Comparison of ENCODE assay signal across 12 mouse cellular contexts in the genomic region with DNA sequence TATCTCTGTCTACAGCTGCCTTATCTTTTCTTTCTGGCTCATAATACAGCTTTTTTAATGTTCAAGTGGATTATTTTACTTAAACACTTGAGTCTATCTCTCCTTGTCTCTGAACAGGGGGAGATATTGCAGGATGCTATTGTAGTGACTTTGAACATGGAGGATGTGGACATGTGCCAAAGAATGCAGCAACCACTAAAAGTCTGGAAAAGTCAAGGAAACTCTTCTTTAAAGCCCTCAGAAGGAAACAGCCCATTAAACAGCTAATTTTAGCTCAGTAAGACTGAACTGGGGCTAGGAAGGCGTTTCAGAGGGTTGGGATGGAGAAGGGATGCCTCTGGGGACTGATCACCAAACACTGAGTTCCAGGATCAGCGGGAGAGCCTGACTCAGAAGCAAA. TPM values are rescaled to one million over a fixed set of nuclear protein-coding genes. Genes with fewer than 3 reads are reported as not detected.
A peak's percentile ranks its signal among the peaks of the same experiment; 100 is the strongest.
DNase-seq lines count a peak whose midpoint lies in the region; ATAC-seq and TF ChIP-seq lines count a peak whose summit lies in the region.
"Had no signal": no experiment of that assay in that cellular context is flagged by ENCODE, and none has a peak within 500 bp of the region (broad histone marks: within the 10 kb centered on the region; RNA-seq: fewer than 3 reads in every experiment).

No protein-coding gene starts in this region.

- H3K4me1 ChIP-seq in heart, postnatal 0 days (ENCODE audit: control insufficient read depth, insufficient read depth), result peaks cover 13% of the 10 kb centered on the region
- peaks cover 20% of the 10 kb centered on the region for H3K4me1 ChIP-seq in limb, embryonic 13.5 days
- peaks cover 24% of the 10 kb centered on the region for H3K4me1 ChIP-seq in limb, embryonic 10.5 days
- peaks cover 2 to 10% of the 10 kb centered on the region in 2 experiments; a peak in 2 of 4 replicates for H3K4me1 ChIP-seq in MEL (ENCODE audit: control insufficient read depth in 1 of 2, insufficient read depth in 2 of 2, low read length in 2 of 2)

- DNase-seq in heart, postnatal 0 days (ENCODE audit: low spot score), result peak; percentile 9
- DNase-seq in heart, adult 11 months, result no peak
- no peak for DNase-seq in limb, embryonic 10.5 days (ENCODE audit: low spot score)
- DNase-seq in 3T3-L1 (ENCODE audit: low read depth, low spot score) (peak; percentile 33), MEL (ENCODE audit: low read depth, low spot score) (no peak), MN1 (ENCODE audit: low spot score) (no peak)
- DNase-seq: adrenal gland, postnatal 36 days; cerebellum, adult 9-10 months; thymus, postnatal 14 days had no signal

- TF ChIP-seq EP300 in heart, postnatal 0 days (IDR thresholded peaks at IDR 0.05; ENCODE audit: low read depth), result no peak
- TF ChIP-seq EP300 in MEL (IDR thresholded peaks at IDR 0.05; ENCODE audit: low read depth in 1 of 2, low read length in 2 of 2), result 0 out of 4 replicates have a peak, but pooled peaks of 1 of the 2 experiments have one; percentile 6

- no peak overlapping the region for H3K9ac ChIP-seq in heart, postnatal 0 days (replicated peaks; ENCODE audit: low read depth, low read length)
- no peak overlapping the region for H3K9ac ChIP-seq in limb, embryonic 13.5 days
- no peak overlapping the region for H3K9ac ChIP-seq in MEL (ENCODE audit: control insufficient read depth, low read depth, low read length, poor library complexity, severe bottlenecking)

- no peaks in the 10 kb centered on the region for H3K9me3 ChIP-seq in heart, postnatal 0 days (replicated peaks; ENCODE audit: control insufficient read depth, low read length)
- no peaks in the 10 kb centered on the region for H3K9me3 ChIP-seq in limb, embryonic 13.5 days
- no peaks in the 10 kb centered on the region for H3K9me3 ChIP-seq in limb, embryonic 10.5 days (replicated peaks)
- H3K9me3 ChIP-seq in MEL (replicated peaks; ENCODE audit: insufficient read depth, low read length), result no peaks in the 10 kb centered on the region

- peaks cover 14% of the 10 kb centered on the region; the same call in 1 of the 2 replicates for H3K36me3 ChIP-seq in heart, postnatal 0 days (replicated peaks; ENCODE audit: control insufficient read depth, insufficient read depth, low read length)
- peaks cover 27% of the 10 kb centered on the region for H3K36me3 ChIP-seq in limb, embryonic 13.5 days
- peaks cover 26% of the 10 kb centered on the region for H3K36me3 ChIP-seq in limb, embryonic 10.5 days
- H3K36me3 ChIP-seq in MEL (ENCODE audit: control insufficient read depth in 1 of 2, insufficient read depth in 2 of 2, low read length in 2 of 2), result peaks cover 0 to 32% of the 10 kb centered on the region in 2 experiments; a peak in 2 of 4 replicates

- H3K79me2 ChIP-seq in MEL (ENCODE audit: control insufficient read depth, insufficient read depth, low read length, poor library complexity), result peaks cover 18% of the 10 kb centered on the region

- WGBS in heart, postnatal 0 days, result 55% methylated on average over 2 of the region's 2 CpGs
- 57% methylated on average over 2 of the region's 2 CpGs for WGBS in limb, embryonic 13.5 days
- 84% methylated on average over 2 of the region's 2 CpGs for WGBS in limb, embryonic 10.5 days

- H3K27ac ChIP-seq in heart, postnatal 0 days (ENCODE audit: low read depth), result 0 out of 2 replicates have a peak overlapping the region, but pooled peaks have one; percentile 2
- H3K27ac ChIP-seq in limb, embryonic 13.5 days, result no peak overlapping the region
- no peak overlapping the region for H3K27ac ChIP-seq in limb, embryonic 10.5 days
- no peak overlapping the region for H3K27ac ChIP-seq in MEL (ENCODE audit: control insufficient read depth, low read depth, low read length)
- H3K27ac ChIP-seq: hindbrain, embryonic 14.5 days had no signal

- no peak for ATAC-seq in heart, postnatal 0 days (ENCODE audit: insufficient read depth, low read depth)
- no peak for ATAC-seq in limb, embryonic 13.5 days (ENCODE audit: low FRiP score, low read depth)
- ATAC-seq: forebrain, embryonic 14.5 days had no signal

- H3K27me3 ChIP-seq in heart, postnatal 0 days (ENCODE audit: control insufficient read depth, insufficient read depth, low read length), result no peaks in the 10 kb centered on the region
- no peaks in the 10 kb centered on the region for H3K27me3 ChIP-seq in limb, embryonic 13.5 days
- no peaks in the 10 kb centered on the region for H3K27me3 ChIP-seq in limb, embryonic 10.5 days (ENCODE audit: low read depth, poor library complexity, severe bottlenecking)
- no peaks in the 10 kb centered on the region for H3K27me3 ChIP-seq in MEL (ENCODE audit: control insufficient read depth in 1 of 2, insufficient read depth in 2 of 2, low read length in 2 of 2)

- no peak overlapping the region for H3K4me3 ChIP-seq in heart, postnatal 0 days (ENCODE audit: low read depth, low read length)
- no peak overlapping the region for H3K4me3 ChIP-seq in limb, embryonic 13.5 days
- H3K4me3 ChIP-seq in limb, embryonic 10.5 days, result no peak overlapping the region
- no peak overlapping the region for H3K4me3 ChIP-seq in MEL (ENCODE audit: control insufficient read depth in 1 of 2, insufficient read depth in 1 of 2, low read depth in 2 of 2, low read length in 2 of 2)

- TF ChIP-seq POLR2A in MEL (IDR thresholded peaks at IDR 0.05; ENCODE audit: control insufficient read depth in 1 of 2, insufficient read depth in 1 of 2, low read depth in 1 of 2, low read length in 2 of 2, poor library complexity in 1 of 2), result no peak

- no peak for TF ChIP-seq RAD21 in MEL (IDR thresholded peaks at IDR 0.05; ENCODE audit: low read depth, low read length)

- no peak overlapping the region for H3K4me2 ChIP-seq in heart, postnatal 0 days (ENCODE audit: low read depth, low read length)
- peak overlapping the region; percentile 78; the same call in 1 of the 2 replicates for H3K4me2 ChIP-seq in limb, embryonic 13.5 days (replicated peaks)

- no peak for TF ChIP-seq CTCF in heart, postnatal 0 days (IDR thresholded peaks at IDR 0.05; ENCODE audit: low read depth)
- TF ChIP-seq CTCF in MEL (IDR thresholded peaks at IDR 0.05 in 2 of 3, conservative IDR thresholded peaks at IDR 0.05 in 1 of 3; ENCODE audit: control insufficient read depth in 1 of 3, insufficient read depth in 1 of 3, low read depth in 2 of 3, low read length in 3 of 3, poor library complexity in 1 of 3, severe bottlenecking in 1 of 3), result no peak

TF ChIP-seq in MEL, 35 proteins besides CTCF, POLR2A, EP300 and RAD21:
- TF ChIP-seq SIN3A (IDR thresholded peaks at IDR 0.05; ENCODE audit: low read length) (no peak), USF2 (IDR thresholded peaks at IDR 0.05; ENCODE audit: borderline replicate concordance in 1 of 2, insufficient read depth in 1 of 2, low read depth in 1 of 2, low read length in 2 of 2) (no peak), GATA1 (IDR thresholded peaks at IDR 0.05; ENCODE audit: low read depth, low read length) (peak; percentile 49; the same call in 1 of the 2 replicates)

RNA-seq across cellular contexts. Expression of gene Nepro, which starts 1.4 kb away (rescaled TPM):
- total RNA-seq in heart, postnatal 0 days (2014; rRNA removed; ENCODE audit: low replicate concordance), result 3.1 and 11.6 TPM in 2 replicates
- polyA plus RNA-seq in heart, postnatal 0 days (2015; fragmentation: Nextera tagmentation; extraction: Ambion mirVana), result 2.0 and 2.3 TPM in 2 replicates
- 10.2 and 11.0 TPM in 2 replicates for polyA plus RNA-seq in limb, embryonic 13.5 days (2015; fragmentation: Nextera tagmentation; extraction: Ambion mirVana)
- 14.0 and 15.7 TPM in 2 replicates for polyA plus RNA-seq in limb, embryonic 10.5 days (2016; fragmentation: Nextera tagmentation; extraction: Ambion mirVana)
- 8.8 and 9.0 TPM in 2 replicates for total RNA-seq in MEL (2012; rRNA removed)
- 10 to 100 TPM in 1 of 2 experiments, not detected in 1; 20.8 TPM for polyA plus RNA-seq in MEL (2012; ENCODE audit: insufficient read depth in 1 of 2, insufficient read length in 2 of 2, low read depth in 1 of 2, low replicate concordance in 2 of 2, missing spikeins in 1 of 2)

RNA-seq across cellular contexts. Expression of gene Gtpbp8, which starts 23.5 kb away (rescaled TPM):
- total RNA-seq in heart, postnatal 0 days (2014; rRNA removed; ENCODE audit: low replicate concordance), result 9.0 and 17.1 TPM in 2 replicates
- polyA plus RNA-seq in heart, postnatal 0 days (2015; fragmentation: Nextera tagmentation; extraction: Ambion mirVana), result 21.9 and 24.6 TPM in 2 replicates
- polyA plus RNA-seq in limb, embryonic 13.5 days (2015; fragmentation: Nextera tagmentation; extraction: Ambion mirVana), result 28.4 and 28.6 TPM in 2 replicates
- 24.7 and 25.5 TPM in 2 replicates for polyA plus RNA-seq in limb, embryonic 10.5 days (2016; fragmentation: Nextera tagmentation; extraction: Ambion mirVana)
- total RNA-seq in MEL (2012; rRNA removed), result 10.1 and 14.4 TPM in 2 replicates
- 10 to 100 TPM in 1 of 2 experiments, not detected in 1; 10.7 TPM for polyA plus RNA-seq in MEL (2012; ENCODE audit: insufficient read depth in 1 of 2, insufficient read length in 2 of 2, low read depth in 1 of 2, low replicate concordance in 2 of 2, missing spikeins in 1 of 2)

RNA-seq across cellular contexts. Expression of gene Cd200r1, which starts 42.9 kb away (rescaled TPM):
- 1.6 and 3.9 TPM in 2 replicates for total RNA-seq in heart, postnatal 0 days (2014; rRNA removed; ENCODE audit: low replicate concordance)
- 0.98 and 1.1 TPM in 2 replicates for polyA plus RNA-seq in heart, postnatal 0 days (2015; fragmentation: Nextera tagmentation; extraction: Ambion mirVana)
- 0.83 and 0.84 TPM in 2 replicates for polyA plus RNA-seq in limb, embryonic 13.5 days (2015; fragmentation: Nextera tagmentation; extraction: Ambion mirVana)
- 0.14 and 0.49 TPM in 2 replicates for polyA plus RNA-seq in limb, embryonic 10.5 days (2016; fragmentation: Nextera tagmentation; extraction: Ambion mirVana)
- total RNA-seq in MEL (2012; rRNA removed), result 1.4 and 2.0 TPM in 2 replicates
- polyA plus RNA-seq in MEL (2012; ENCODE audit: insufficient read depth in 1 of 2, insufficient read length in 2 of 2, low read depth in 1 of 2, low replicate concordance in 2 of 2, missing spikeins in 1 of 2), result 1 to 10 TPM in 1 of 2 experiments, not detected in 1; 1.6 TPM

Comparison
In these comparisons a context has a peak if more than half of its experiments do, and no peak if none do; other contexts are left out.
1. DNase-seq: peak in heart, postnatal 0 days (single experiment) and 3T3-L1 (single experiment); none in heart, adult 11 months (single experiment), limb, embryonic 10.5 days (single experiment), MEL (single experiment) and MN1 (single experiment).